Mouse (Mus musculus) MEL (cell line): ENCODE data around the gene Omd.

Experiments
- CTCF ChIP-seq, 3 experiments: IDR thresholded peaks in 2 of 3; conservative IDR thresholded peaks in 1 of 3; 2 replicates each; pipeline ENCODE4 v1.5.1; 2011 to 2012; ENCODE audit warnings: low read length in 3 of 3, low read depth in 2 of 3, mild to moderate bottlenecking in 2 of 3, improper control_type of control experiment in 1 of 3, inconsistent platforms in 1 of 3, mixed read lengths in 1 of 3, moderate library complexity in 1 of 3; ENCODE audit not compliant: control insufficient read depth in 1 of 3, insufficient read depth in 1 of 3, poor library complexity in 1 of 3, severe bottlenecking in 1 of 3
- MXI1 ChIP-seq: IDR thresholded peaks from 2 replicates; pipeline ENCODE4 v1.6.1; 2011; ENCODE audit warnings: mild to moderate bottlenecking, low read depth, low read length, improper control_type of control experiment

DNA sequence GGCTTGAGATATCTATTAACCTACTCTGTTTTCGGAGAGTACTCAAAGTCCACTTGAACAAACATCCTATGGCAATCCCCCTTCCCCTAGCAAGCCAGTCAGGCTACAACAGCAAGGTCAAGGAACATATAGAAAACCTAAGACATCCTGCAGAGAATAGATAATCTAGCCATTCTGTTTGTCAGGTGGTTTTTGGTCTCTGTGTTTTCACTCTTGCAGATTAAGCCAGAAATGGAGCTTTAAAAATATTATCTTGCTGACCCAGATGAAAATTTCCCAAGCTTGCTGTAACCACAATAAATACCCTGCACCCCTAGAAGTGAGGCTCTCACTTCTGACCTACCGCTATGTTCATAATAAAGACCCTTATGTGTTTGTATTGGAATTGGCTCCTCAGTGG lies 10.8 kb upstream of the Omd start:
- no peak for TF ChIP-seq CTCF (IDR thresholded peaks at IDR 0.05 in 2 of 3, conservative IDR thresholded peaks at IDR 0.05 in 1 of 3; ENCODE audit: control insufficient read depth in 1 of 3, insufficient read depth in 1 of 3, low read depth in 2 of 3, low read length in 3 of 3, poor library complexity in 1 of 3, severe bottlenecking in 1 of 3)
- no peak for TF ChIP-seq MXI1
